Mouse (Mus musculus) small intestine, adult 2 months (tissue): Measurements from ENCODE around the gene Fcho2.

ENCODE experiments used
- CTCF ChIP-seq: fragments of 200-500 bp; IDR thresholded peaks from 2 replicates; pipeline ENCODE4 v1.5.1; 2012; ENCODE audit warnings: low read depth, mild to moderate bottlenecking, control low read depth, inconsistent platforms, low read length, moderate library complexity, mixed read lengths; ENCODE audit not compliant: insufficient replicate concordance, insufficient read length; ENCODE audit errors: extremely low read depth
- POLR2A ChIP-seq: fragments of 200-500 bp; IDR thresholded peaks from 2 replicates; pipeline ENCODE4 v1.6.1; 2012; ENCODE audit warnings: low read depth, mild to moderate bottlenecking, control low read depth, inconsistent platforms, low read length, moderate library complexity

- TF ChIP-seq CTCF (no peak), POLR2A (no peak)
Measured at GRCm38 (mm10) chr13:98792864-98793263, 22.4 kb downstream of the Fcho2 start.
